Mouse (Mus musculus) G1E (cell line): Measurements from ENCODE around the gene Csad.

ENCODE experiments used
- CTCF ChIP-seq: IDR thresholded peaks from 2 replicates; pipeline ENCODE4 v1.5.1; 2012; ENCODE audit warnings: low read depth, low read length, inconsistent platforms, mixed read lengths
- GATA1 ChIP-seq: IDR thresholded peaks from 2 replicates; pipeline ENCODE4 v1.6.1; 2012; ENCODE audit warnings: borderline replicate concordance, low read length, inconsistent platforms, mixed read lengths
- POLR2AphosphoS5 ChIP-seq: IDR thresholded peaks from 2 replicates; pipeline ENCODE4 v1.6.1; 2012; ENCODE audit warnings: low read depth, low read length, inconsistent platforms; ENCODE audit not compliant: insufficient replicate concordance
- TAL1 ChIP-seq: conservative IDR thresholded peaks from 2 replicates; pipeline ENCODE4 v1.6.1; 2012; ENCODE audit warnings: low read depth, low read length, inconsistent platforms, mixed read lengths

GRCm38 (mm10) chr15:102195373-102195772 lies 9.2 kb downstream of the Csad start:
- no peak for TF ChIP-seq CTCF
- no peak for TF ChIP-seq GATA1
- TF ChIP-seq TAL1 = no peak
- no peak for TF ChIP-seq POLR2AphosphoS5
